22 mouse cellular contexts compared by ENCODE assay signal in genomic region chr9:44199166-44199565, GRCm38 (mm10). TPM values are rescaled to one million over a fixed set of nuclear protein-coding genes. Genes with fewer than 3 reads are reported as not detected.
DNase-seq lines count a peak whose midpoint lies in the region; ATAC-seq lines count a peak whose summit lies in the region.
"Had no signal": no experiment of that assay in that cellular context is flagged by ENCODE, and none has a peak within 500 bp of the region (broad histone marks: within the 10 kb centered on the region; RNA-seq: fewer than 3 reads in every experiment).

No protein-coding gene starts in this region.

- 77% methylated on average over 3 of the region's 3 CpGs for WGBS in kidney, embryonic 16.5 days
- 94% methylated on average over 3 of the region's 3 CpGs for WGBS in intestine, embryonic 15.5 days

- H3K4me1 ChIP-seq in kidney, embryonic 16.5 days (ENCODE audit: insufficient read depth, low read length) = no peaks in the 10 kb centered on the region
- no peaks in the 10 kb centered on the region for H3K4me1 ChIP-seq in intestine, embryonic 15.5 days (replicated peaks)
- H3K4me1 ChIP-seq: midbrain, embryonic 13.5 days had no signal

- peak; percentile 23 for DNase-seq in cerebellum, adult 11 months
- DNase-seq in cerebellum, postnatal 4 days (ENCODE audit: low spot score in 2 of 2) = no peak
- no peak for DNase-seq in kidney, adult 18-20 months
- peak; percentile 45 to 62 for DNase-seq in cerebellum, adult 18-20 months
- DNase-seq in cerebellum, postnatal 14 days = peak; percentile 72 to 76
- no peak for DNase-seq in urinary bladder, postnatal 25 days (ENCODE audit: low spot score)
- DNase-seq: adrenal gland, postnatal 25 days; forebrain, postnatal 0 days; gastrocnemius, postnatal 36 days; heart, postnatal 4 days; liver, postnatal 0 days had no signal

- no peak for ATAC-seq in kidney, embryonic 16.5 days (ENCODE audit: low FRiP score, low TSS enrichment)
- ATAC-seq in intestine, embryonic 15.5 days = no peak
- ATAC-seq: forebrain, postnatal 0 days; inflammation-experienced regulatory T-cells, adult 6 months; liver, postnatal 0 days; midbrain, embryonic 13.5 days had no signal

- no peaks in the 10 kb centered on the region for H3K9me3 ChIP-seq in kidney, embryonic 16.5 days (ENCODE audit: low read length)
- no peaks in the 10 kb centered on the region for H3K9me3 ChIP-seq in intestine, embryonic 15.5 days
- H3K9me3 ChIP-seq: heart, embryonic 10.5 days; midbrain, embryonic 13.5 days had no signal

- peaks cover 26% of the 10 kb centered on the region for H3K36me3 ChIP-seq in kidney, embryonic 16.5 days (ENCODE audit: insufficient read depth, low read length)
- H3K36me3 ChIP-seq in intestine, embryonic 15.5 days = 0 out of 2 replicates have a peak, but pooled peaks cover 4% of the 10 kb centered on the region

- no peak overlapping the region for H3K4me3 ChIP-seq in kidney, embryonic 16.5 days (ENCODE audit: low read length)
- no peak overlapping the region for H3K4me3 ChIP-seq in intestine, embryonic 15.5 days (replicated peaks)
- H3K4me3 ChIP-seq: heart, embryonic 10.5 days; megakaryocyte, embryonic 14.5 days; midbrain, embryonic 13.5 days had no signal

- H3K27me3 ChIP-seq in kidney, embryonic 16.5 days (ENCODE audit: insufficient read depth, low read length) = no peaks in the 10 kb centered on the region
- no peaks in the 10 kb centered on the region for H3K27me3 ChIP-seq in intestine, embryonic 15.5 days (replicated peaks)
- H3K27me3 ChIP-seq: megakaryocyte, embryonic 14.5 days; midbrain, embryonic 13.5 days had no signal

- no peak overlapping the region for H3K4me2 ChIP-seq in kidney, embryonic 16.5 days (replicated peaks; ENCODE audit: low read depth, low read length)
- H3K4me2 ChIP-seq in intestine, embryonic 15.5 days (replicated peaks) = no peak overlapping the region
- H3K4me2 ChIP-seq: hindbrain, embryonic 14.5 days; liver, embryonic 11.5 days; midbrain, embryonic 13.5 days had no signal

- no peak overlapping the region for H3K9ac ChIP-seq in kidney, embryonic 16.5 days (replicated peaks; ENCODE audit: low read length)
- no peak overlapping the region for H3K9ac ChIP-seq in intestine, embryonic 15.5 days
- H3K9ac ChIP-seq: forebrain, postnatal 0 days; hindbrain, embryonic 14.5 days; liver, postnatal 0 days; midbrain, embryonic 13.5 days had no signal

- H3K27ac ChIP-seq in kidney, embryonic 16.5 days (ENCODE audit: low read length) = peak overlapping the region; percentile 46; the same call in 1 of the 2 replicates
- no peak overlapping the region for H3K27ac ChIP-seq in intestine, embryonic 15.5 days
- H3K27ac ChIP-seq: heart, embryonic 10.5 days; hindbrain, embryonic 14.5 days; midbrain, embryonic 13.5 days had no signal

RNA-seq across cellular contexts. Expression of gene Cbl, which starts 34.7 kb away (rescaled TPM):
- 17.6 and 24.0 TPM in 2 replicates for polyA plus RNA-seq in kidney, embryonic 16.5 days (2015; fragmentation: Nextera tagmentation; extraction: Ambion mirVana)
- 13.2 and 14.8 TPM in 2 replicates for polyA plus RNA-seq in intestine, embryonic 15.5 days (2015; fragmentation: Nextera tagmentation; extraction: Ambion mirVana)

RNA-seq across cellular contexts. Expression of gene Ccdc153, which starts 41.3 kb away (rescaled TPM):
- not detected in 2 replicates for polyA plus RNA-seq in kidney, embryonic 16.5 days (2015; fragmentation: Nextera tagmentation; extraction: Ambion mirVana)
- not detected in 2 replicates for polyA plus RNA-seq in intestine, embryonic 15.5 days (2015; fragmentation: Nextera tagmentation; extraction: Ambion mirVana)
- polyA plus RNA-seq: forebrain, embryonic 11.5 days; heart, embryonic 10.5 days; hindbrain, embryonic 14.5 days; inflammation-experienced regulatory T-cells, adult 6 months; limb, embryonic 11.5 days; liver, embryonic 11.5 days; liver, postnatal 0 days; midbrain, embryonic 13.5 days; urinary bladder, adult 2 months had no signal

RNA-seq across cellular contexts. Expression of gene Pdzd3, which starts 52.1 kb away (rescaled TPM):
- 13.3 and 14.1 TPM in 2 replicates for polyA plus RNA-seq in kidney, embryonic 16.5 days (2015; fragmentation: Nextera tagmentation; extraction: Ambion mirVana)
- polyA plus RNA-seq in intestine, embryonic 15.5 days (2015; fragmentation: Nextera tagmentation; extraction: Ambion mirVana) = 11.7 and 12.9 TPM in 2 replicates
- polyA plus RNA-seq: heart, embryonic 10.5 days; liver, embryonic 11.5 days; liver, postnatal 0 days had no signal

Comparison
In these comparisons a context has a peak if more than half of its experiments do, and no peak if none do; other contexts are left out.
1. DNase-seq: peak in cerebellum, adult 11 months (single experiment), cerebellum, adult 18-20 months (2 of 2) and cerebellum, postnatal 14 days (2 of 2); none in cerebellum, postnatal 4 days (0 of 2), kidney, adult 18-20 months (single experiment) and urinary bladder, postnatal 25 days (single experiment).